Mouse (Mus musculus): Measurements from ENCODE around the gene Atxn1. TPM values are rescaled to one million over a fixed set of nuclear protein-coding genes. Genes with fewer than 3 reads are reported as not detected.

Atxn1 gene
- polyA plus RNA-seq, 1 experiment from 2014 or later, result 8.1 TPM

- Histone ChIP-seq H3K27ac (peak overlapping the region; percentile 96), H3K4me1 (replicated peaks) (peaks cover 85% of the 10 kb centered on the region), H3K4me3 (no peak overlapping the region), H3K36me3 (peaks cover 6% of the 10 kb centered on the region; the same call in 1 of the 2 replicates), H3K4me2 (peak overlapping the region; percentile 47), H3K9ac (no peak overlapping the region), H3K9me3 (replicated peaks) (no peaks in the 10 kb centered on the region), H3K27me3 (no peaks in the 10 kb centered on the region)
- WGBS, result 14% methylated on average over 6 of the region's 6 CpGs
- peak; percentile 75 for ATAC-seq (replicated peaks; ENCODE audit: insufficient number of reproducible peaks, insufficient read depth, low FRiP score, low read depth)
Measured at GRCm38 (mm10) chr13:45530754-45531153, 434.1 kb downstream of the Atxn1 start.

GRCm38 (mm10) chr13:45528787-45529186 lies 436.0 kb downstream of the Atxn1 start:
- ATAC-seq (replicated peaks; ENCODE audit: insufficient number of reproducible peaks, insufficient read depth, low FRiP score, low read depth), result 0 out of 2 replicates have a peak, but pooled peaks have one; percentile 28
- Histone ChIP-seq H3K4me1 (replicated peaks) (peaks cover 75% of the 10 kb centered on the region), H3K27ac (peak overlapping the region; percentile 96), H3K27me3 (no peaks in the 10 kb centered on the region), H3K9ac (no peak overlapping the region), H3K4me3 (no peak overlapping the region), H3K9me3 (replicated peaks) (no peaks in the 10 kb centered on the region), H3K4me2 (no peak overlapping the region), H3K36me3 (peaks cover 6% of the 10 kb centered on the region; the same call in 1 of the 2 replicates)
- 38% methylated on average over 4 of the region's 4 CpGs for WGBS

- no peak overlapping the region for H3K4me2 ChIP-seq
- peaks cover 74% of the 10 kb centered on the region for H3K4me1 ChIP-seq (replicated peaks)
- H3K27me3 ChIP-seq, result no peaks in the 10 kb centered on the region
- H3K9ac ChIP-seq, result no peak overlapping the region
- WGBS, result 41% methylated on average over 11 of the region's 11 CpGs
- no peaks in the 10 kb centered on the region for H3K9me3 ChIP-seq (replicated peaks)
- H3K27ac ChIP-seq, result peak overlapping the region; percentile 96
- H3K4me3 ChIP-seq, result no peak overlapping the region
- no peak for ATAC-seq (replicated peaks; ENCODE audit: insufficient number of reproducible peaks, insufficient read depth, low FRiP score, low read depth)
- H3K36me3 ChIP-seq, result no peaks in the 10 kb centered on the region
Measured at GRCm38 (mm10) chr13:45527232-45527964, 437.4 kb downstream of the Atxn1 start.

- ATAC-seq (replicated peaks; ENCODE audit: insufficient number of reproducible peaks, insufficient read depth, low FRiP score, low read depth), result no peak
- 52% methylated on average over 7 of the region's 7 CpGs for WGBS
Measured at GRCm38 (mm10) chr13:45526230-45526629, 438.6 kb downstream of the Atxn1 start.

GRCm38 (mm10) chr13:45524791-45525435 lies 439.9 kb downstream of the Atxn1 start:
- Histone ChIP-seq H3K4me3 (no peak overlapping the region), H3K27ac (peak overlapping the region; percentile 48), H3K9ac (no peak overlapping the region), H3K27me3 (no peaks in the 10 kb centered on the region), H3K9me3 (replicated peaks) (no peaks in the 10 kb centered on the region), H3K4me2 (no peak overlapping the region), H3K36me3 (peaks cover 18% of the 10 kb centered on the region; the same call in 1 of the 2 replicates), H3K4me1 (replicated peaks) (peaks cover 50% of the 10 kb centered on the region)
- no peak for ATAC-seq (replicated peaks; ENCODE audit: insufficient number of reproducible peaks, insufficient read depth, low FRiP score, low read depth)
- WGBS, result 93% methylated on average over 6 of the region's 6 CpGs

More at GRCm38 (mm10) chr13:45526230-45526629, 438.6 kb downstream of the Atxn1 start:
- no peak overlapping the region for H3K4me3 ChIP-seq
- peaks cover 8% of the 10 kb centered on the region; the same call in 1 of the 2 replicates for H3K36me3 ChIP-seq
- no peak overlapping the region for H3K9ac ChIP-seq
- H3K4me2 ChIP-seq, result no peak overlapping the region
- H3K27ac ChIP-seq, result peak overlapping the region; percentile 96
- H3K4me1 ChIP-seq (replicated peaks), result peaks cover 62% of the 10 kb centered on the region
- no peaks in the 10 kb centered on the region for H3K9me3 ChIP-seq (replicated peaks)
- H3K27me3 ChIP-seq, result no peaks in the 10 kb centered on the region

- peak overlapping the region; percentile 48 for H3K27ac ChIP-seq
- peaks cover 23% of the 10 kb centered on the region; the same call in 1 of the 2 replicates for H3K36me3 ChIP-seq
- peaks cover 44% of the 10 kb centered on the region for H3K4me1 ChIP-seq (replicated peaks)
- ATAC-seq (replicated peaks; ENCODE audit: insufficient number of reproducible peaks, insufficient read depth, low FRiP score, low read depth), result no peak
- H3K4me3 ChIP-seq, result no peak overlapping the region
- no peaks in the 10 kb centered on the region for H3K27me3 ChIP-seq
- H3K4me2 ChIP-seq, result no peak overlapping the region
- 48% methylated on average over 3 of the region's 3 CpGs for WGBS
- H3K9ac ChIP-seq, result no peak overlapping the region
- no peaks in the 10 kb centered on the region for H3K9me3 ChIP-seq (replicated peaks)
Measured at GRCm38 (mm10) chr13:45524305-45524704, 440.5 kb downstream of the Atxn1 start.

- Histone ChIP-seq H3K4me1 (replicated peaks) (peaks cover 54% of the 10 kb centered on the region), H3K9ac (peak overlapping the region; percentile 15; the same call in 1 of the 2 replicates), H3K4me3 (peak overlapping the region; percentile 20; the same call in 1 of the 2 replicates), H3K4me2 (peak overlapping the region; percentile 55), H3K36me3 (peaks cover 18% of the 10 kb centered on the region; the same call in 1 of the 2 replicates), H3K27me3 (no peaks in the 10 kb centered on the region), H3K27ac (peak overlapping the region; percentile 51), H3K9me3 (replicated peaks) (no peaks in the 10 kb centered on the region)
- no peak; the same call in 1 of the 2 replicates for ATAC-seq (replicated peaks; ENCODE audit: insufficient number of reproducible peaks, insufficient read depth, low FRiP score, low read depth)
- WGBS, result 15% methylated on average over 24 of the region's 24 CpGs
Measured at GRCm38 (mm10) chr13:45516501-45517393, 448.1 kb downstream of the Atxn1 start.

- H3K9me3 ChIP-seq (replicated peaks), result no peaks in the 10 kb centered on the region
- no peak for ATAC-seq (replicated peaks; ENCODE audit: insufficient number of reproducible peaks, insufficient read depth, low FRiP score, low read depth)
- WGBS, result 42% methylated on average over 8 of the region's 8 CpGs
- no peak overlapping the region for H3K4me3 ChIP-seq
- 0 out of 2 replicates have a peak overlapping the region, but pooled peaks have one; percentile 51 for H3K27ac ChIP-seq
- H3K27me3 ChIP-seq, result no peaks in the 10 kb centered on the region
- no peak overlapping the region for H3K9ac ChIP-seq
- H3K4me2 ChIP-seq, result no peak overlapping the region
- H3K4me1 ChIP-seq (replicated peaks), result peaks cover 69% of the 10 kb centered on the region
- peaks cover 5% of the 10 kb centered on the region; the same call in 1 of the 2 replicates for H3K36me3 ChIP-seq
Measured at GRCm38 (mm10) chr13:45514832-45515422, 449.9 kb downstream of the Atxn1 start.

GRCm38 (mm10) chr13:45514115-45514514 lies 450.7 kb downstream of the Atxn1 start:
- Histone ChIP-seq H3K27ac (no peak overlapping the region), H3K4me1 (replicated peaks) (peaks cover 76% of the 10 kb centered on the region), H3K27me3 (no peaks in the 10 kb centered on the region), H3K36me3 (no peaks in the 10 kb centered on the region; the same call in 1 of the 2 replicates), H3K4me2 (no peak overlapping the region), H3K4me3 (no peak overlapping the region), H3K9ac (no peak overlapping the region), H3K9me3 (replicated peaks) (no peaks in the 10 kb centered on the region)
- no peak for ATAC-seq (replicated peaks; ENCODE audit: insufficient number of reproducible peaks, insufficient read depth, low FRiP score, low read depth)
- WGBS, result 83% methylated on average over 5 of the region's 5 CpGs
